Mouse (Mus musculus) cerebellum, postnatal 25 days (tissue): ENCODE results near the gene Plin3.
A peak's percentile ranks its signal among the peaks of the same experiment; 100 is the strongest.

ENCODE experiments used
- DNase-seq, 2 experiments: peaks; one replicate each; pipeline ENCODE4 v3.0.0; 2021; ENCODE audit warnings: mixed read lengths in 2 of 2

Plin3 gene

DNA sequence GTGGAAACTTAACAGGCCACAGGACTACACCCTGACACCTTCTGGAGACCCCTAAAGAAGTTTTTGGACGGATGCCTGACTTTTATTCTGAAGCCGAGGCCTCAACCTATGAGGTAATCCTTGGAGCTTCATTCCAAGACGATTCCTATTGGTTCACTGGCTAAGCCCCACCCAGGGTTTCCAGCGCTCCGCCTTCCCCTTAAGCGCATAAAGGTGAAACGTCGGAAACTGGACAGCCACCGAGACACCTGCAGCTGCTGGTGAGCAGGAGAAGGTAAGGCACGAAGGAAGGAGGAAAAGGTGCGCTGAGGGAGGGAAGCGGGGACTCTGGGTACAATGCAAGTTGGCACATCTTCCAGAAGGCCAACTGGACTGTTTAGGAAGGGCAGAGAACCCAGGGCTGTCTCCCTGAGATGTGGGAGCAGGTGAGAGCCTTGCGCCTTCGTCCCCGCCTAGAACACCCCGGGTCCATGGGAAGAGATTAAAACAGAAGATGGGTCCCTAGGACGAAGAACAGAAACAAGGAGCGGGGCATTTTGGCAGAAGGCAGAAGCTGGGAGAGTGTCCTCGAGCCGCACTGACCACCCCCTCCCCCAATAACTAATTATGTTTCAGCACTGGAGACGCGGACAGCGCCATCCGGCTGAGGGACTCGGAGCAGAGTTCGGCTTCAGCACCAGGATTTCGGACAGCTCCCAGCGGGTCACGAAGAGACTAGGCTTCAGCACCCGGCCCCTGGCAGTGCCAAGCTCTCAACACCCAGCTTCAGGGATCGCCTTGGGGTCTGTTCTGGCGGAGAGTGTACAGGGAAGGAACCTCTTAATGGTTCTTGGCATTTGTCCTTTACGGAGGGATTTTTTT is 50.9 kb downstream of the Plin3 start:
- DNase-seq = peak; percentile 91

DNA sequence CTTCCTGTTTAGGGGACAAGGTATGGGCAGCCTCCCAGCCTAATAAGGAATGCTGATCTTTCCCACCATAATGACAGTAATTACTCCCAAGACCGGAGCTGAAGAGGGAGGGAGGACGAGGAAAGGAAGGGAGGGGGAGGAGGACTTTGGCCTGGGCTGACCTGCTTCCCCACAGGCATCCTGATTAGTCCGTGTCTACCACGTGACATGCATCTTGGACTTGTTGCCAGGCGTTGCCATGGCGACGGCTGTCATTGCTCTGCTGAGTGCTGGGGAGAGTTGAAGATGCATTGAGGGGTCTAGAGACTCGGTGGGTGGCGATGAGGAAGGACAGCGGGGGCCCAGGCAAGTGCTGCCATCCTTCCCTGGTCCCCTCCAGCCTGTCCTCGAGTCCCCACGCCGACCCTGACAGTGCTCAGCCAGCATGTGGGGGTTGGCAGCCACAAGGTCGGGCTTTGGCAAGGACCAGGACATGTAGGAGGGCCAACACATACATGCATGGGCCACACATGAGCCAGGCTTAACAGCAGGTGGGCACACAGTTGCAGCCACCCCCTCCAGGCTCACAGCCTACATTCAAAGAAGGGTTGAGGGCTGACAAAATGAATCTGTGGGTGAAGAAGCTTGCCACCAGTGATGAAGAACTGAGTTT is 58.7 kb downstream of the Plin3 start:
- DNase-seq = peak; percentile 89 to 95

GRCm38 (mm10) chr17:56233389-56233788 is 59.3 kb downstream of the Plin3 start:
- DNase-seq = peak in 1 of 2 experiments; percentile 38

DNA sequence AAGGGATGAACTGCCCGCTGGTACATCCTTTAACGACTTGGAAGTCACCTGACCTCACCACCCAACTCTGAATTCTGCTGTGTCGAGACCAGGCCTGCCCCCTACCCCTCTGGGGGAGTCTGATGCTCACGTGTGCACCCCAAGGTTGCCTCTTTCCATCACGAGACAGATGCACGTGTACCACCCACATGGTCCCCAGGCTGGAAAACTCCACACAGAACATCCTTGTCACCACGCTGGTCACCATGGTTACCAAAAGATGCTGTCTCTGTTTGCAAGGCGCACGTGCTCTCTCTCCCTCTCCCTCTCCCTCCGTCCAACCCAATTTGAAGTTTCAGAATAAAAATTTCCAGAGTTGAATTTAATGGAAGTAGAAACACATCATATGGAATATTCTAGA is 62.7 kb downstream of the Plin3 start:
- no peak for DNase-seq
